Mouse (Mus musculus) liver, embryonic 14.5 days (tissue): ENCODE data around the gene Slfn8.

Experiments
- CTCF ChIP-seq: IDR thresholded peaks from 2 replicates; pipeline ENCODE4 v1.5.1; 2016; ENCODE audit warnings: antibody characterized with exemption, low read depth, control low read depth
- EP300 ChIP-seq: IDR thresholded peaks from 2 replicates; pipeline ENCODE4 v1.6.1; 2016; ENCODE audit warnings: antibody characterized with exemption, low read depth

GRCm38 (mm10) chr11:83039796-83040195 lies 19.2 kb upstream of the Slfn8 start:
- TF ChIP-seq CTCF = no peak; the same call in 1 of the 2 replicates
- TF ChIP-seq EP300 = no peak
